Mouse (Mus musculus): Measurements from ENCODE around the gene Men1. TPM values are rescaled to one million over a fixed set of nuclear protein-coding genes. Genes with fewer than 3 reads are reported as not detected.
"Not testable (repeated sequence)": the region's sequence is repeated elsewhere in the genome, so short reads cannot be mapped to it uniquely, and the experiment has no call there.

Men1 gene
- polyA plus RNA-seq, 1 experiment from 2014 or later, result 24.1 TPM

- WGBS, result 90% methylated on average over 5 of the region's 6 CpGs
- Histone ChIP-seq H3K27ac (replicated peaks in 1 of 2; ENCODE audit: control insufficient read depth in 1 of 2, insufficient read depth in 1 of 2, low read depth in 2 of 2, low read length in 2 of 2) (peak overlapping the region in 1 of 2 experiments; percentile 64; a peak in 2 of 4 replicates), H3K4me1 (ENCODE audit: control insufficient read depth in 2 of 2, insufficient read depth in 2 of 2, low read length in 2 of 2) (peaks cover 26 to 32% of the 10 kb centered on the region in 2 experiments), H3K4me2 (ENCODE audit: low read length) (peak overlapping the region; percentile 11; the same call in 1 of the 2 replicates), H3K36me3 (ENCODE audit: control insufficient read depth, insufficient read depth, low read length) (peaks cover 47% of the 10 kb centered on the region)
- H3K4me3 ChIP-seq (ENCODE audit: control insufficient read depth in 1 of 2, insufficient read depth in 1 of 2, low read depth in 1 of 2, low read length in 2 of 2); H3K27me3 ChIP-seq (ENCODE audit: control insufficient read depth, insufficient read depth, low read length); H3K9me3 ChIP-seq (ENCODE audit: control insufficient read depth, low read length); ATAC-seq (ENCODE audit: insufficient number of reproducible peaks, insufficient read depth, low FRiP score, low read depth); H3K9ac ChIP-seq (ENCODE audit: low read length): not testable (repeated sequence)
Measured at GRCm38 (mm10) chr19:6290720-6291116, 44.1 kb upstream of the Men1 start.

GRCm38 (mm10) chr19:6291117-6291781 is 43.5 kb upstream of the Men1 start:
- H3K9me3 ChIP-seq (ENCODE audit: control insufficient read depth, low read length), result no peaks in the 10 kb centered on the region
- no peak overlapping the region for H3K9ac ChIP-seq (ENCODE audit: low read length)
- no peak overlapping the region for H3K4me3 ChIP-seq (ENCODE audit: control insufficient read depth in 1 of 2, insufficient read depth in 1 of 2, low read depth in 1 of 2, low read length in 2 of 2)
- H3K27me3 ChIP-seq (ENCODE audit: control insufficient read depth, insufficient read depth, low read length), result no peaks in the 10 kb centered on the region
- no peak; the same call in 1 of the 2 replicates for ATAC-seq (ENCODE audit: insufficient number of reproducible peaks, insufficient read depth, low FRiP score, low read depth)
- peaks cover 20 to 26% of the 10 kb centered on the region in 2 experiments for H3K4me1 ChIP-seq (ENCODE audit: control insufficient read depth in 2 of 2, insufficient read depth in 2 of 2, low read length in 2 of 2)
- 54% methylated on average over 10 of the region's 10 CpGs for WGBS
- H3K4me2 ChIP-seq (ENCODE audit: low read length), result peak overlapping the region; percentile 11; the same call in 1 of the 2 replicates
- peak overlapping the region; percentile 50 to 64 for H3K27ac ChIP-seq (replicated peaks in 1 of 2; ENCODE audit: control insufficient read depth in 1 of 2, insufficient read depth in 1 of 2, low read depth in 2 of 2, low read length in 2 of 2)
- peaks cover 52% of the 10 kb centered on the region for H3K36me3 ChIP-seq (ENCODE audit: control insufficient read depth, insufficient read depth, low read length)

- no peaks in the 10 kb centered on the region for H3K27me3 ChIP-seq (ENCODE audit: control insufficient read depth, insufficient read depth, low read length)
- peaks cover 12 to 17% of the 10 kb centered on the region in 2 experiments; a peak in 3 of 4 replicates for H3K4me1 ChIP-seq (ENCODE audit: control insufficient read depth in 2 of 2, insufficient read depth in 2 of 2, low read length in 2 of 2)
- ATAC-seq (ENCODE audit: insufficient number of reproducible peaks, insufficient read depth, low FRiP score, low read depth), result no peak
- no peak overlapping the region for H3K4me2 ChIP-seq (ENCODE audit: low read length)
- H3K27ac ChIP-seq (replicated peaks in 1 of 2; ENCODE audit: control insufficient read depth in 1 of 2, insufficient read depth in 1 of 2, low read depth in 2 of 2, low read length in 2 of 2), result no peak overlapping the region
- peaks cover 54% of the 10 kb centered on the region for H3K36me3 ChIP-seq (ENCODE audit: control insufficient read depth, insufficient read depth, low read length)
- H3K9ac ChIP-seq (ENCODE audit: low read length), result no peak overlapping the region
- WGBS, result 85% methylated on average over 5 of the region's 5 CpGs
- no peaks in the 10 kb centered on the region for H3K9me3 ChIP-seq (ENCODE audit: control insufficient read depth, low read length)
- no peak overlapping the region for H3K4me3 ChIP-seq (ENCODE audit: control insufficient read depth in 1 of 2, insufficient read depth in 1 of 2, low read depth in 1 of 2, low read length in 2 of 2)
Measured at GRCm38 (mm10) chr19:6292262-6292661, 42.5 kb upstream of the Men1 start.

GRCm38 (mm10) chr19:6294301-6294700 is 40.5 kb upstream of the Men1 start:
- no peak overlapping the region for H3K4me2 ChIP-seq (ENCODE audit: low read length)
- 87% methylated on average over 17 of the region's 17 CpGs for WGBS
- H3K9me3 ChIP-seq (ENCODE audit: control insufficient read depth, low read length), result no peaks in the 10 kb centered on the region
- no peak for ATAC-seq (ENCODE audit: insufficient number of reproducible peaks, insufficient read depth, low FRiP score, low read depth)
- H3K27ac ChIP-seq (replicated peaks in 1 of 2; ENCODE audit: control insufficient read depth in 1 of 2, insufficient read depth in 1 of 2, low read depth in 2 of 2, low read length in 2 of 2), result no peak overlapping the region
- no peak overlapping the region for H3K4me3 ChIP-seq (ENCODE audit: control insufficient read depth in 1 of 2, insufficient read depth in 1 of 2, low read depth in 1 of 2, low read length in 2 of 2)
- peaks cover 6 to 10% of the 10 kb centered on the region in 2 experiments for H3K4me1 ChIP-seq (ENCODE audit: control insufficient read depth in 2 of 2, insufficient read depth in 2 of 2, low read length in 2 of 2)
- H3K9ac ChIP-seq (ENCODE audit: low read length), result no peak overlapping the region
- no peaks in the 10 kb centered on the region for H3K27me3 ChIP-seq (ENCODE audit: control insufficient read depth, insufficient read depth, low read length)
- H3K36me3 ChIP-seq (ENCODE audit: control insufficient read depth, insufficient read depth, low read length), result peaks cover 74% of the 10 kb centered on the region

GRCm38 (mm10) chr19:6296551-6297210 is 38.1 kb upstream of the Men1 start:
- Histone ChIP-seq H3K36me3 (ENCODE audit: control insufficient read depth, insufficient read depth, low read length) (peaks cover 73% of the 10 kb centered on the region), H3K27me3 (ENCODE audit: control insufficient read depth, insufficient read depth, low read length) (no peaks in the 10 kb centered on the region), H3K27ac (replicated peaks in 1 of 2; ENCODE audit: control insufficient read depth in 1 of 2, insufficient read depth in 1 of 2, low read depth in 2 of 2, low read length in 2 of 2) (no peak overlapping the region), H3K4me3 (ENCODE audit: control insufficient read depth in 1 of 2, insufficient read depth in 1 of 2, low read depth in 1 of 2, low read length in 2 of 2) (no peak overlapping the region), H3K9me3 (ENCODE audit: control insufficient read depth, low read length) (no peaks in the 10 kb centered on the region), H3K4me1 (ENCODE audit: control insufficient read depth in 2 of 2, insufficient read depth in 2 of 2, low read length in 2 of 2) (peaks cover 0 to 5% of the 10 kb centered on the region in 2 experiments; a peak in 3 of 4 replicates), H3K9ac (ENCODE audit: low read length) (no peak overlapping the region), H3K4me2 (ENCODE audit: low read length) (no peak overlapping the region)
- WGBS, result 81% methylated on average over 5 of the region's 5 CpGs
- ATAC-seq (ENCODE audit: insufficient number of reproducible peaks, insufficient read depth, low FRiP score, low read depth), result no peak

GRCm38 (mm10) chr19:6297641-6298040 is 37.1 kb upstream of the Men1 start:
- peaks cover 0 to 5% of the 10 kb centered on the region in 2 experiments; a peak in 2 of 4 replicates for H3K4me1 ChIP-seq (ENCODE audit: control insufficient read depth in 2 of 2, insufficient read depth in 2 of 2, low read length in 2 of 2)
- no peaks in the 10 kb centered on the region for H3K9me3 ChIP-seq (ENCODE audit: control insufficient read depth, low read length)
- no peak overlapping the region for H3K27ac ChIP-seq (replicated peaks in 1 of 2; ENCODE audit: control insufficient read depth in 1 of 2, insufficient read depth in 1 of 2, low read depth in 2 of 2, low read length in 2 of 2)
- no peaks in the 10 kb centered on the region for H3K27me3 ChIP-seq (ENCODE audit: control insufficient read depth, insufficient read depth, low read length)
- no peak overlapping the region for H3K9ac ChIP-seq (ENCODE audit: low read length)
- H3K36me3 ChIP-seq (ENCODE audit: control insufficient read depth, insufficient read depth, low read length), result peaks cover 73% of the 10 kb centered on the region
- WGBS, result 67% methylated on average over 9 of the region's 9 CpGs
- no peak overlapping the region for H3K4me2 ChIP-seq (ENCODE audit: low read length)
- H3K4me3 ChIP-seq (ENCODE audit: control insufficient read depth in 1 of 2, insufficient read depth in 1 of 2, low read depth in 1 of 2, low read length in 2 of 2), result no peak overlapping the region
- ATAC-seq (ENCODE audit: insufficient number of reproducible peaks, insufficient read depth, low FRiP score, low read depth), result no peak

GRCm38 (mm10) chr19:6299003-6299402 is 35.8 kb upstream of the Men1 start:
- Histone ChIP-seq H3K4me2 (ENCODE audit: low read length) (no peak overlapping the region), H3K27me3 (ENCODE audit: control insufficient read depth, insufficient read depth, low read length) (no peaks in the 10 kb centered on the region), H3K9me3 (ENCODE audit: control insufficient read depth, low read length) (no peaks in the 10 kb centered on the region), H3K36me3 (ENCODE audit: control insufficient read depth, insufficient read depth, low read length) (peaks cover 64% of the 10 kb centered on the region), H3K27ac (replicated peaks in 1 of 2; ENCODE audit: control insufficient read depth in 1 of 2, insufficient read depth in 1 of 2, low read depth in 2 of 2, low read length in 2 of 2) (peak overlapping the region; percentile 22 to 48; a peak in 1 of 4 replicates), H3K4me1 (ENCODE audit: control insufficient read depth in 2 of 2, insufficient read depth in 2 of 2, low read length in 2 of 2) (peaks cover 0 to 5% of the 10 kb centered on the region in 2 experiments; a peak in 2 of 4 replicates), H3K4me3 (ENCODE audit: control insufficient read depth in 1 of 2, insufficient read depth in 1 of 2, low read depth in 1 of 2, low read length in 2 of 2) (no peak overlapping the region), H3K9ac (ENCODE audit: low read length) (no peak overlapping the region)
- no peak for ATAC-seq (ENCODE audit: insufficient number of reproducible peaks, insufficient read depth, low FRiP score, low read depth)
- 75% methylated on average over 4 of the region's 4 CpGs for WGBS

Measured in heart, embryonic 14.5 days (tissue).